Mouse (Mus musculus): ENCODE data around the gene Vwf.

Gene Vwf

GRCm38 (mm10) chr6:125540826-125541225 is 5.7 kb upstream of the Vwf start:
- in situ Hi-C loops (cut with MseI, MboI): no loop called here

GRCm38 (mm10) chr6:125541296-125541695 is 5.3 kb upstream of the Vwf start:
- in situ Hi-C loops (cut with MseI, MboI): no loop called here

- in situ Hi-C loops (cut with MseI, MboI): no loop called here
Measured at GRCm38 (mm10) chr6:125548406-125548805, 1.8 kb downstream of the Vwf start.

GRCm38 (mm10) chr6:125550172-125550571 is 3.6 kb downstream of the Vwf start:
- in situ Hi-C loops (cut with MseI, MboI): no loop called here

- in situ Hi-C loops (cut with MseI, MboI): no loop called here
Measured at GRCm38 (mm10) chr6:125552760-125553159, 6.2 kb downstream of the Vwf start.

- in situ Hi-C loops (cut with MseI, MboI): no loop called here
Measured at GRCm38 (mm10) chr6:125553551-125553950, 7.0 kb downstream of the Vwf start.

- in situ Hi-C loops (cut with MseI, MboI): no loop called here
Measured at GRCm38 (mm10) chr6:125558831-125559230, 12.3 kb downstream of the Vwf start.

GRCm38 (mm10) chr6:125561031-125561430 is 14.5 kb downstream of the Vwf start:
- in situ Hi-C loops (cut with MseI, MboI): no loop called here

- in situ Hi-C loops (cut with MseI, MboI): no loop called here
Measured at GRCm38 (mm10) chr6:125561521-125561920, 14.9 kb downstream of the Vwf start.

GRCm38 (mm10) chr6:125564812-125565281 is 18.3 kb downstream of the Vwf start:
- in situ Hi-C loops (cut with MseI, MboI): no loop called here

GRCm38 (mm10) chr6:125565326-125565725 is 18.8 kb downstream of the Vwf start:
- in situ Hi-C loops (cut with MseI, MboI): no loop called here

- in situ Hi-C loops (cut with MseI, MboI): no loop called here
Measured at GRCm38 (mm10) chr6:125566656-125567055, 20.1 kb downstream of the Vwf start.

- in situ Hi-C loops (cut with MseI, MboI): no loop called here
Measured at GRCm38 (mm10) chr6:125568381-125568780, 21.8 kb downstream of the Vwf start.

- in situ Hi-C loops (cut with MseI, MboI): no loop called here
Measured at GRCm38 (mm10) chr6:125572291-125573188, 26.0 kb downstream of the Vwf start.

- in situ Hi-C loops (cut with MseI, MboI): no loop called here
Measured at GRCm38 (mm10) chr6:125573189-125573928, 26.8 kb downstream of the Vwf start.

GRCm38 (mm10) chr6:125575080-125575479 is 28.5 kb downstream of the Vwf start:
- in situ Hi-C loops (cut with MseI, MboI): no loop called here

GRCm38 (mm10) chr6:125577301-125577700 is 30.7 kb downstream of the Vwf start:
- in situ Hi-C loops (cut with MseI, MboI): no loop called here

GRCm38 (mm10) chr6:125577882-125578646 is 31.5 kb downstream of the Vwf start:
- in situ Hi-C loops (cut with MseI, MboI): no loop called here

- in situ Hi-C loops (cut with MseI, MboI): no loop called here
Measured at GRCm38 (mm10) chr6:125578647-125579011, 32.1 kb downstream of the Vwf start.

- in situ Hi-C loops (cut with MseI, MboI): no loop called here
Measured at GRCm38 (mm10) chr6:125579864-125580263, 33.3 kb downstream of the Vwf start.

GRCm38 (mm10) chr6:125583666-125584065 is 37.1 kb downstream of the Vwf start:
- in situ Hi-C loops (cut with MseI, MboI): no loop called here

- in situ Hi-C loops (cut with MseI, MboI): no loop called here
Measured at GRCm38 (mm10) chr6:125584266-125584665, 37.7 kb downstream of the Vwf start.

Data from mouse trophoblast stem cell (cell line).